Comparison of ENCODE assay signal across 8 mouse cellular contexts in the genomic region with DNA sequence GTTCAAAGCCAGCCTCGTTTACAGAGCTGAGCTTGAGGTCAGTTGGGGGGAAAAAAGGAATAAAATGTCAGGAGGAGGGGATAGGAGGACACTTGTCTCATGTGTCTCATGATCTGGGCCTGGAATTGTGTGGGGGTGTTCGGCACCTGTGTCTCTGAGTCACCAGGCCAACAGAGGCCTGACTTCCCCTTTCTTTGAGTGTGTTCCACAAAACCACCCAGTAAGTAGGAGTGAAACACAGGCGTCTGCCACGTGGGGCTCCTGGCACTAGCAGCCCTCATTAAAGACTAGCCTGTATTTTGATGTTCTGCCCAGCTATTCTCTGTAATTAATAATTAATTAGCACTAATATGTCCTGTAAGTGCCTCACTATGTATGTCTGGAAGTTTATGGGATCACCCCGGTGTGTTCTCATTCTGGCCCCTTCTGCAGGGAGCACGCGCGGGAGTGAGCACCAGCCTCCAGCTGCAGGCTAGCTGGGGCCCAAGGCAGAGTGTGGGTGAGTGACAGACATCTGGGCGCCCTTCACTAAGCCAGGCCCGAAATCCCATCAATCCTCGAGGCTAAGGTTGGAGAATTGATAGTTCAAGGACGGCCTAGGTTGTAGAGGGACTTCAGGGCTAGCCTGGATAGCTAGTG. TPM values are rescaled to one million over a fixed set of nuclear protein-coding genes. Genes with fewer than 3 reads are reported as not detected.
DNase-seq lines count a peak whose midpoint lies in the region; ATAC-seq and TF ChIP-seq lines count a peak whose summit lies in the region.

No protein-coding gene starts in this region.

- no peaks in the 10 kb centered on the region for H3K9me3 ChIP-seq in hindbrain, embryonic 16.5 days (ENCODE audit: control insufficient read depth, low read length)

- H3K4me1 ChIP-seq in hindbrain, embryonic 16.5 days (ENCODE audit: control insufficient read depth, insufficient read depth, low read depth, low read length): peaks cover 17% of the 10 kb centered on the region

- WGBS in hindbrain, embryonic 16.5 days: 51% methylated on average over 12 of the region's 12 CpGs

- H3K27me3 ChIP-seq in hindbrain, embryonic 16.5 days (replicated peaks; ENCODE audit: control insufficient read depth, insufficient read depth, low read length): no peaks in the 10 kb centered on the region

- TF ChIP-seq CTCF in gastrocnemius, adult 2 months (IDR thresholded peaks at IDR 0.05): no peak

- intact Hi-C loops in gastrocnemius, adult 2 months (cut with DNase I): no loop called here
- intact Hi-C loops in gastrocnemius, postnatal 36 days (cut with DNase I): no loop called here

- no peaks in the 10 kb centered on the region for H3K36me3 ChIP-seq in hindbrain, embryonic 16.5 days (ENCODE audit: control insufficient read depth, insufficient read depth, low read length)

- peak overlapping the region; percentile 92 for H3K4me3 ChIP-seq in gastrocnemius, adult 2 months
- H3K4me3 ChIP-seq in hindbrain, embryonic 16.5 days (ENCODE audit: low read length): no peak overlapping the region

- no peak for ATAC-seq in hindbrain, embryonic 16.5 days
- peak; percentile 67 for ATAC-seq in megakaryocyte, adult 5-6 weeks (ENCODE audit: poor library complexity, severe bottlenecking)

- no peak overlapping the region for H3K9ac ChIP-seq in hindbrain, embryonic 16.5 days (ENCODE audit: low read depth, low read length)

- DNase-seq in gastrocnemius, adult 2 months: no peak
- DNase-seq in gastrocnemius, postnatal 36 days: no peak
- DNase-seq in Muller cell, postnatal 12 days (ENCODE audit: inconsistent ontology term): peak; percentile 81
- no peak for DNase-seq in embryo, embryonic 10.5 days (ENCODE audit: low spot score)
- DNase-seq in urinary bladder, postnatal 10 days (ENCODE audit: low spot score): no peak
- no peak for DNase-seq in layer of hippocampus, postnatal 10 days (ENCODE audit: low spot score in 2 of 2)

- H3K27ac ChIP-seq in gastrocnemius, adult 2 months: peak overlapping the region; percentile 88; the same call in 1 of the 2 replicates
- no peak overlapping the region for H3K27ac ChIP-seq in hindbrain, embryonic 16.5 days (ENCODE audit: low read depth, low read length)

- peak overlapping the region; percentile 94 for H3K4me2 ChIP-seq in hindbrain, embryonic 16.5 days (ENCODE audit: low read length)

RNA-seq across cellular contexts. Expression of gene Mfsd12, which starts 0.8 kb away (rescaled TPM):
- total RNA-seq in gastrocnemius, adult 2 months (2021): 1 to 10 TPM; 2.2 to 3.3 TPM
- 1 to 10 TPM; 2.2 to 2.6 TPM for total RNA-seq in gastrocnemius, postnatal 36 days (2021)
- polyA plus RNA-seq in hindbrain, embryonic 16.5 days (2015; fragmentation: Nextera tagmentation; extraction: Ambion mirVana): 17.5 and 19.0 TPM in 2 replicates
- 4.1 and 4.6 TPM in 2 replicates for total RNA-seq in megakaryocyte, adult 5-6 weeks (2015)
- total RNA-seq in megakaryocyte, adult 5-6 weeks (2017): 7.4 TPM in 2 replicates
- 10 to 100 TPM; 37.0 to 40.8 TPM for total RNA-seq in layer of hippocampus, postnatal 10 days (2021)

RNA-seq across cellular contexts. Expression of gene Hmg20b, which starts 6.2 kb away (rescaled TPM):
- 10 to 100 TPM; 22.9 to 28.2 TPM for total RNA-seq in gastrocnemius, adult 2 months (2021)
- total RNA-seq in gastrocnemius, postnatal 36 days (2021): 10 to 100 TPM; 19.7 to 20.9 TPM
- polyA plus RNA-seq in hindbrain, embryonic 16.5 days (2015; fragmentation: Nextera tagmentation; extraction: Ambion mirVana): 31.7 TPM in 2 replicates
- 27.4 and 33.0 TPM in 2 replicates for total RNA-seq in megakaryocyte, adult 5-6 weeks (2015)
- total RNA-seq in megakaryocyte, adult 5-6 weeks (2017): 18.1 and 24.5 TPM in 2 replicates
- total RNA-seq in layer of hippocampus, postnatal 10 days (2021): 10 to 100 TPM; 25.1 to 30.9 TPM

RNA-seq across cellular contexts. Expression of gene 4930404N11Rik, which starts 9.1 kb away (rescaled TPM):
- 1 to 10 TPM in 1 of 2 experiments, under 1 TPM in 1; 0.89 to 1.2 TPM for total RNA-seq in gastrocnemius, adult 2 months (2021)
- under 1 TPM; 0.37 to 0.41 TPM for total RNA-seq in gastrocnemius, postnatal 36 days (2021)
- 0.49 and 1.1 TPM in 2 replicates for polyA plus RNA-seq in hindbrain, embryonic 16.5 days (2015; fragmentation: Nextera tagmentation; extraction: Ambion mirVana)
- total RNA-seq in megakaryocyte, adult 5-6 weeks (2015): 0.49 and 1.3 TPM in 2 replicates
- total RNA-seq in megakaryocyte, adult 5-6 weeks (2017): 0.37 and 0.49 TPM in 2 replicates
- under 1 TPM; 0.57 to 0.74 TPM for total RNA-seq in layer of hippocampus, postnatal 10 days (2021)

RNA-seq across cellular contexts. Expression of gene Gipc3, which starts 13.4 kb away (rescaled TPM):
- total RNA-seq in gastrocnemius, adult 2 months (2021): 1 to 10 TPM in 1 of 2 experiments, under 1 TPM in 1; 0.69 to 1.3 TPM
- total RNA-seq in gastrocnemius, postnatal 36 days (2021): 1 to 10 TPM; 1.1 to 1.3 TPM
- not detected in 2 replicates for polyA plus RNA-seq in hindbrain, embryonic 16.5 days (2015; fragmentation: Nextera tagmentation; extraction: Ambion mirVana)
- not detected in 2 replicates for total RNA-seq in megakaryocyte, adult 5-6 weeks (2015)
- not detected in 2 replicates for total RNA-seq in megakaryocyte, adult 5-6 weeks (2017)
- 1 to 10 TPM in 1 of 2 experiments, under 1 TPM in 1; 0.94 to 1.2 TPM for total RNA-seq in layer of hippocampus, postnatal 10 days (2021)

RNA-seq across cellular contexts. Expression of gene Fzr1, which starts 21.8 kb away (rescaled TPM):
- total RNA-seq in gastrocnemius, adult 2 months (2021): 10 to 100 TPM; 14.0 to 18.8 TPM
- total RNA-seq in gastrocnemius, postnatal 36 days (2021): 10 to 100 TPM; 14.2 to 15.9 TPM
- polyA plus RNA-seq in hindbrain, embryonic 16.5 days (2015; fragmentation: Nextera tagmentation; extraction: Ambion mirVana): 149 and 156 TPM in 2 replicates
- total RNA-seq in megakaryocyte, adult 5-6 weeks (2015): 22.7 and 23.8 TPM in 2 replicates
- 20.9 and 24.0 TPM in 2 replicates for total RNA-seq in megakaryocyte, adult 5-6 weeks (2017)
- total RNA-seq in layer of hippocampus, postnatal 10 days (2021): 10 to 100 TPM; 81.2 to 85.2 TPM

Comparison
In these comparisons a context has a peak if more than half of its experiments do, and no peak if none do; other contexts are left out.
1. RNA of gene Mfsd12, which starts 0.8 kb away (total RNA-seq): 37.0 to 40.8 TPM in layer of hippocampus, postnatal 10 days; 4.1 to 7.4 TPM in megakaryocyte, adult 5-6 weeks, 2.2 to 3.3 TPM in gastrocnemius, adult 2 months and 2.2 to 2.6 TPM in gastrocnemius, postnatal 36 days; every median in the first group is over 4 times any median in the second.